Mouse (Mus musculus) heart, adult 11 months (tissue): Measurements from ENCODE around the gene Apoc2.
A peak's percentile ranks its signal among the peaks of the same experiment; 100 is the strongest.

Source experiments
- DNase-seq: peaks from one replicate; pipeline ENCODE4 v3.0.0; 2022

Gene Apoc2

DNA sequence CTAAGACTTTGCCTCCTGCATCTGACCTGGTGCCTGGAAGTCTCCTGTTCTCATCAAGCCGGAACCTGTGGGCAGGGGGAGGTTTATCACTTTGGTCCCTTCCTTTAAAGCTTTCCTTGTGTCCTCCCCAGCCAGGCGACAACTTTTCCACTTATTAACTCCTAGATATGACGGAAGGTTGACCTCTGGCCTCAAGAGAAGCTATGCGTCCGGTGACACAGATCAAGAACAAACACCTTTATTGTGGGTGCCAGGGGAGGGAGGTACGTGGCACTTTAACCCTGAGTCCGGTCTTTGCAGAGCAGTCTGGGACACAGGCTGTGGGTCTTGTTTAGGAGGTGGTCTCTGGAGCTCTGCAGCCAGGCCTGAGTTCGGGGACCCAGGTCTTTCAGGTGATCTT is at the start of gene Apoc2:
Apoc2 (minus strand) TSS at position 70 of the 400 bp plus-strand sequence.
- DNase-seq, result no peak

DNA sequence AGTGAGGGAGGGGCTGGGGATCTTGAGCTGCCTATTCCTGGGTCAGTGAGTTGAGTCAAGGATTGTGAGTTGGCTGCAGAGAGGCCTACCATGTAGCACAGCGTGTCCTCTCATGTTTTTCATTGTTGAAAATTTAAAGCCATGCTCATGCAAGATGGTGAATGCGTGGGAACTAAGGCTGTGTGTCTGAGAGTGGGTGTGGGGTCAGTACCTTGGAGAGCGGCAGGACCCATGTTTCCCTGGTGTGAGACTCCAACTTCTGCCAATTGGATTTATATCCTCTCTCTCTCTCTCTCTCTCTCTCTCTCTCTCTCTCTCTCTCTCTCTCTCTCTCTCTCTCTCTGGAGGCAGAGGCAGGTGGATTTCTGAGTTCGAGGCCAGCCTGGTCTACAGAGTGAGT is 48.8 kb upstream of the Apoc2 start:
- DNase-seq, result no peak

DNA sequence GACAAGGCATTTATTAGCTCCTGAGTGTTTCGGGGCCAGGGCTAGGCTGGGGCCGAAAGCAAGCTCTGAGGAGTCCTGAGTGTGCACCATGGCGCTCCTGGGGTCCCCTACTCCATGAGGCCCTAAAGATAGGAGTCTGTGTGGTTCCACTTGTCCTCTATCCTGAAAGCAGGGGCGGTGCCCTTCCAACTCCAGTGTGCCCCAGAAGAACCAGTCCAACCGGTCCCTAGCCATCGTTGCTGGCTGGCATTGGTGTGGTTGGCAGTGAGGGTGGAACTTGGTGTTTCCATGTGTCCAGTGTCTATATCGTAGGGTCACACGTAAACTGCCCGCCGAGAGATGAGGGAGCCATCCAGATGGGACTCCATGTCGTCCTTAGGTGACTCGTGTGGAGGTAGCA is 46.4 kb upstream of the Apoc2 start:
- DNase-seq, result no peak

DNA sequence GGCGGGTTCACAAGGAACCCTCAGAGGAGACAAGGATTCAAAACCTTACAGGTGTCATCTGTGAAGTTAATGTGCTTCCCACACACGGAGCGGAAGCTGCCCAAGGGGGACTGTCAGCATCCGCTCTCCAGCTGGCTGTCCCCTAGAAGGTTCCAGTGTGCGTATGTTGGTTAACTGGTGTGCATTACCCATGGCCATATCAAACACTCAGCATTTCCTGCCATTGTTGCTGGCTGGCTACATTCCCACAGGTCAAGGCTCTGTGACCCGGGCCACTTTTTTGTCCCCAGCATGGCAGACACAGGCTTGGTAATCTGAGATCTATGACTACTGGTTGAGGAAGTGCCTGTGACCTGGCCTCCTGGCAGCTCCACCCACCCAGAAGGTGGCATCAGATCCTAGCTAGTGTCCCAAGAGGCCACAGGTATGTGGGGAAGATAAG is 45.0 kb upstream of the Apoc2 start:
- DNase-seq, result peak; percentile 99

DNA sequence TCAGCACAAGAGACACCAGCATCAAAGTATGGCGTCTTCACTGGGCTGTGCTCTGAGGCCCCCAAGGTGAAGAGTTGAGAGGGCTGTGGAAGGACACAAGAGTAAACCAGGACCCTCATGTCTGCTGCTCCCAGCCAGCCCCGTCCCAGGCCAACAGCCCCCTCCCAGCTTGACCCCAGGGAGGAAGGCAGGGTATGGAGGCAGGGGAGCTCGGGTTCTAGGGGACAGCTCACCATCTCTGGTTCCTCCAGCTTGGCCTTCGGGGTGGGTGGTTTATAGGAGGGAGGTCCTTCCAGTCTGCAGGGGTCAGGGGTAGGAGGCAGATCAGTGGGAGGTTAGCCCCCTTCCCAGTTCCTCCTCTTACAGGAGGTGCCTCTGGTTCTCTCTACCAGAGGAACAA is 41.5 kb upstream of the Apoc2 start:
- DNase-seq, result peak; percentile 92

- no peak for DNase-seq
These were observed 40.7 kb upstream of the Apoc2 start for GRCm38 (mm10) chr7:19718297-19718952.

DNA sequence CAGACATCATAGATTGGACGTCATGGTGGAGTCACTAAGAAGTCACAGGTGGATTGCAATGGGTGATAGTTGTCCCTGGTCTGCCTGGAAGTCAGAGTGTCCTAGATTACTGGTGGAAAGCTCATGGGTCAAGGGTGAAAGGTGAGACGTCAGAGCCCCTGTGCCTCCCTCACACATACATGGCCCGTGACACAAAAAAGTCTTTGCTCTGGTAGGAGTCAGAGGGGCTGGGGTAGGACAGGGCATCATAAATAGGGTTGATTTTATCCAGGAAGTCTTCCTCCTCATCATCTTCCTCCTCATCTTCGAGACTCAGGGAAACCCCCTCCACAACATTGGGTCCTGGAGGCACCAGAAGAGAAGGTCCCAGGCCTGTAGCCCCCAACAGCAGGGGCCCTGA is 39.6 kb upstream of the Apoc2 start:
- no peak for DNase-seq

DNA sequence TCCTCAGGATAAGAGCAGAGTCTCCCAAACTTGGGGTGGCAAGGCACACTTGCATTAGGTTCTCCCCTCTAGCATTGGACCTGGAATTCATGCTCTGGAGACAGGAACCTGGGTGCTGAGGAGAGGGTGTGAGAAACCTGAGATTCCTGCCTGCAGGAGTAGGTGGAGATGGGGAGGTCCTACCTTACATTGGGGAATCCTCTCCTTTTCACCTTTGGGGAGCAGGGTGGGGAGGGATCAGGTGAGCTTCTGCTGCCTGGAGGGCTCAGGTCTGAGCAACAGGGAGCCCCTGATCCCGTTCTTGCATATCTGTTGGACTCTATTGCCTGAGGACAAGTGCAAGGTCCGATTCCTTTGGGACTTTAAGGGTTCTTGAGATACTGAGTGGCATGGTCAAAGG is 39.1 kb upstream of the Apoc2 start:
- DNase-seq, result peak; percentile 93

- no peak for DNase-seq
These were observed 38.4 kb upstream of the Apoc2 start for GRCm38 (mm10) chr7:19716055-19716682.

DNA sequence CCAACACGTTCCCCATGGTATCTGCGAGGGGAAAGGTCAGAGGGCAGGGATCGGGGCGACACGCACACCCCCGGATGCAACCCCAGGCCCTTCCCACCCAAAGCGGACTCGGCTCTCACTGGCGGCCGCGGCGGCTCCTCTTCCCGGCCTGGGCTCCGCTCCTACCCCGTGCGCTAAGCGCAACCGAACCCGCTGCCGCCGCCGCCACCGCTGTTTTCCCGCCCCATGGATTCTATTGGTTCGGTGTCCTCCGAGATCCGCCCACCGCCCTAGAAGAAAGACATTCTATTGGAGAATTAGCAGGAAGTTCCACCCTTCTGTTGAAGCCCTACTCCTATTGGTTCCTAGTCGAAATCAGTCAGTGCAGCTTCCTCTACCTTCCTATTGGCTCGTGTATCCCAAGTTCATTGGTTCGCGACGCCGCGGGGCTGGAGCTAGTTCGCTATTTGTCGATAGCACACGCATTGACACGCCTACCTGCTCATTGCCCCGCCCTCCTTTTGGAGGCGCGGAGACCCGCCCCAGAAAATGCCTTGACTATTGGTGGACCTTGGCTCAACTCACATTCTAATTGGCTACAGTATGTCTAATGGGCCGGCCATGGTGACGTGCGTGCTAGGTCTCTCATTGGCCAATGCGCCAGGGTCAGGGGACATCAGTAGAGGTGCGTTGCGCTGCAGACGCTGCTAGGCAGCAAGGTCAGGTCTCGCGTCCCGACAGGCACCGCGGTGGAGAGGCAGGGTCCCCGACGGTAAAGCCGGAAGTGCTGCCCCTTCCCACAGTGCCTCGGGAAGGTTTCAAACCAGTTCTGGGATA is 37.7 kb upstream of the Apoc2 start, which contains the start of gene Tomm40:
Tomm40 (minus strand) TSS at position 200 of the 816 bp plus-strand sequence.
- peak; percentile 100 for DNase-seq

- no peak for DNase-seq
These were observed 37.1 kb upstream of the Apoc2 start for GRCm38 (mm10) chr7:19714836-19715235.

GRCm38 (mm10) chr7:19713598-19713997 is 35.9 kb upstream of the Apoc2 start:
- peak; percentile 93 for DNase-seq

DNA sequence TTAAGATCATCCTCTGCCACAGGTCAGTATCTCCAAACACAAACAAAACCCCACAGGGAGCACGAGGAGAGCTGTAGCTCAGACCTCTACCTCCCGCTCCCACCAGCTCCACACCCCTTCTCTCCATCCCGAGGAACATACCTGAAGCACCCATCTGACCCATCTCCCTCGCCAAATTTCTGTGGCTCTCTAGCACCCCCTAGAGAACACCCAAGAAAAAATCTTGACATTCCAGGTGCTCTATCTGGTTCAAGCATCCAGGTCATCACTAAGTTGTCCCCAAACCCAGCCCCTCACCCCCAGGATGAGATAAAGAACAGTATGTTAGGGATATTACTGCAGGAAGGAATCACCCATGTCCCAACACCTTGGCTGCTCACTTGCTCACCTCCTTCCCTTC is 35.5 kb upstream of the Apoc2 start:
- DNase-seq, result no peak

GRCm38 (mm10) chr7:19712414-19712813 is 34.7 kb upstream of the Apoc2 start:
- DNase-seq, result no peak

- peak; percentile 92 for DNase-seq
These were observed 32.9 kb upstream of the Apoc2 start for GRCm38 (mm10) chr7:19710650-19711049.

DNA sequence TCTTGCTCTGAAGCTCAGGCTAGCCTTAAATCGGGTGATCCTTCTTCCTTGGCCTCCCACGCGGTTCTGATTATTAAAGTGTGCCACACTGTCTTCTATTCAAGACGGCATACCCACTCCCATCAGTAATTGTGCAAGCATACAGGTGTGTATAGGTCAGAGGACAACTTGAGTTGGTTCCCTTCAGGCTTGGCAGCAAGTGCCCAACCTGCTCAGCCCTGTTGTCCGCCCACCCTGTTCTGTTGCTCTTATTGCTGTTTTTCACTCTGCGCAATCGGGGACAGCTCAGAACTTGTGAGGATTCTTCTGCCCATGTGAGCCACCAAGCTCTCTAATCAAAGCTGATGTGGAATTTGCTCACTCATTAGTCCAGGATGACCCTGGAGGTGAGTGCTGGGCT is 27.5 kb upstream of the Apoc2 start:
- DNase-seq, result no peak

GRCm38 (mm10) chr7:19704475-19704874 is 26.7 kb upstream of the Apoc2 start:
- DNase-seq, result no peak

GRCm38 (mm10) chr7:19702859-19703555 is 25.3 kb upstream of the Apoc2 start:
- peak; percentile 93 for DNase-seq

GRCm38 (mm10) chr7:19701069-19701761 is 23.5 kb upstream of the Apoc2 start:
- peak; percentile 98 for DNase-seq

GRCm38 (mm10) chr7:19700299-19701068 is 22.7 kb upstream of the Apoc2 start:
- DNase-seq, result peak; percentile 94

DNA sequence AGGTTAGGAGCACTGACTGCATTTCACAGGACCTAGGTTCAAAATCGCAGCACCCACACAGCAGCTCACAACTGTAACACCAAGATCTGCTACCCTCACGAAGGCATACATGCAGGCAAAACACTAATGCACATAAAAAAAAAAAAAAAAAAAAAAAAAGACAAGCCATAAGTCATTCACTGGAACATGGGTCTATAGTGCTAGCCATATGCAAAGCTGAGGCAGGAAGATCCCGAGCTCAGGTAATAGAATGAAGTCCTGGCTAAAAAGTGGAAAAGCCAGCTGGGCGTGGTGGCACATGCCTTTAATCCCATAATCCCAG is 22.0 kb upstream of the Apoc2 start:
- no peak for DNase-seq
